Mouse (Mus musculus) hindbrain, embryonic 10.5 days (tissue): ENCODE results near the gene Adam19. TPM values are rescaled to one million over a fixed set of nuclear protein-coding genes. Genes with fewer than 3 reads are reported as not detected.

Experiments used
- DNase-seq: peaks from one replicate; pipeline ENCODE4 v3.0.0-alpha.2; 2017; ENCODE audit warnings: low spot score
- H3K27ac ChIP-seq: fragments of 300-500 bp; sonication (generic); 2 replicates; pipeline ENCODE4 v1.5.1; 2016; ENCODE audit warnings: mild to moderate bottlenecking, moderate library complexity
- H3K27me3 ChIP-seq: fragments of 300-500 bp; sonication (generic); 2 replicates; pipeline ENCODE4 v1.6.1; 2016; ENCODE audit warnings: mild to moderate bottlenecking; ENCODE audit not compliant: poor library complexity, insufficient read depth, severe bottlenecking
- H3K36me3 ChIP-seq: fragments of 300-500 bp; sonication (generic); 2 replicates; pipeline ENCODE4 v1.6.1; 2016; ENCODE audit warnings: mild to moderate bottlenecking, moderate library complexity
- H3K4me1 ChIP-seq: fragments of 300-500 bp; sonication (generic); replicated peaks from 2 replicates; pipeline ENCODE4 v1.6.1; 2016; ENCODE audit warnings: mild to moderate bottlenecking
- H3K4me3 ChIP-seq: fragments of 300-500 bp; sonication (generic); 2 replicates; pipeline ENCODE4 v1.5.1; 2016; ENCODE audit warnings: mild to moderate bottlenecking, moderate library complexity
- H3K9me3 ChIP-seq: fragments of 300-500 bp; sonication (generic); 2 replicates; pipeline ENCODE4 v1.6.1; 2016; ENCODE audit warnings: mild to moderate bottlenecking, moderate library complexity
- WGBS: fragments of 180-500 bp; shearing (Covaris S2); methylation state at CpG from one replicate; pipeline ENCODE4 v1.1.7; 2016; 5-methylcytosine and 5-hydroxymethylcytosine counted together
- polyA plus RNA-seq: library from polyadenylated mRNA; unstranded; fragments of >200 nt; fragmentation: Nextera tagmentation; extraction: Ambion mirVana; gene quantifications from 2 replicates; pipeline ENCODE4 v1.2.1, GENCODE M21; 2016

The Adam19 gene
- polyA plus RNA-seq, 1 experiment from 2014 or later: 14.0 TPM

- peaks cover 7% of the 10 kb centered on the region; the same call in 1 of the 2 replicates for H3K4me1 ChIP-seq
- peak overlapping the region; percentile 16; the same call in 1 of the 2 replicates for H3K27ac ChIP-seq
- DNase-seq: no peak
- H3K27me3 ChIP-seq: no peaks in the 10 kb centered on the region
- peaks cover 26% of the 10 kb centered on the region for H3K36me3 ChIP-seq
- WGBS: 80% methylated on average over 6 of the region's 6 CpGs
- H3K9me3 ChIP-seq: no peaks in the 10 kb centered on the region
- no peak overlapping the region for H3K4me3 ChIP-seq
Observed at GRCm38 (mm10) chr11:46102107-46102506, 46.3 kb downstream of the Adam19 start.

- Histone ChIP-seq H3K27ac (no peak overlapping the region), H3K4me3 (no peak overlapping the region), H3K27me3 (no peaks in the 10 kb centered on the region), H3K4me1 (peaks cover 6% of the 10 kb centered on the region; the same call in 1 of the 2 replicates), H3K36me3 (0 out of 2 replicates have a peak, but pooled peaks cover 3% of the 10 kb centered on the region), H3K9me3 (no peaks in the 10 kb centered on the region)
- WGBS: 88% methylated on average over 1 of the region's 1 CpGs
- no peak for DNase-seq
Observed at GRCm38 (mm10) chr11:46107046-46107445, 51.3 kb downstream of the Adam19 start.

GRCm38 (mm10) chr11:46109206-46109605, 53.4 kb downstream of the Adam19 start:
- no peak for DNase-seq
- Histone ChIP-seq H3K4me3 (no peak overlapping the region), H3K4me1 (no peaks in the 10 kb centered on the region), H3K9me3 (no peaks in the 10 kb centered on the region), H3K27me3 (no peaks in the 10 kb centered on the region), H3K36me3 (peaks cover 11% of the 10 kb centered on the region), H3K27ac (no peak overlapping the region)
- WGBS: 95% methylated on average over 5 of the region's 5 CpGs

GRCm38 (mm10) chr11:46110156-46110944, 54.6 kb downstream of the Adam19 start:
- no peaks in the 10 kb centered on the region for H3K27me3 ChIP-seq
- peaks cover 21% of the 10 kb centered on the region for H3K36me3 ChIP-seq
- H3K4me1 ChIP-seq: no peaks in the 10 kb centered on the region
- no peaks in the 10 kb centered on the region for H3K9me3 ChIP-seq
- DNase-seq: no peak
- H3K27ac ChIP-seq: no peak overlapping the region
- WGBS: 89% methylated on average over 8 of the region's 8 CpGs
- H3K4me3 ChIP-seq: no peak overlapping the region

- Histone ChIP-seq H3K4me3 (no peak overlapping the region), H3K27ac (no peak overlapping the region), H3K4me1 (no peaks in the 10 kb centered on the region), H3K9me3 (no peaks in the 10 kb centered on the region), H3K27me3 (no peaks in the 10 kb centered on the region), H3K36me3 (peaks cover 23% of the 10 kb centered on the region)
- no peak for DNase-seq
- WGBS: 83% methylated on average over 1 of the region's 1 CpGs
Observed at GRCm38 (mm10) chr11:46110945-46111287, 55.1 kb downstream of the Adam19 start.

- peaks cover 24% of the 10 kb centered on the region for H3K36me3 ChIP-seq
- no peak overlapping the region for H3K4me3 ChIP-seq
- 81% methylated on average over 3 of the region's 3 CpGs for WGBS
- no peak for DNase-seq
- H3K9me3 ChIP-seq: no peaks in the 10 kb centered on the region
- no peaks in the 10 kb centered on the region for H3K4me1 ChIP-seq
- H3K27ac ChIP-seq: no peak overlapping the region
- no peaks in the 10 kb centered on the region for H3K27me3 ChIP-seq
Observed at GRCm38 (mm10) chr11:46113211-46113610, 57.4 kb downstream of the Adam19 start.

GRCm38 (mm10) chr11:46114221-46114620, 58.4 kb downstream of the Adam19 start:
- Histone ChIP-seq H3K9me3 (no peaks in the 10 kb centered on the region), H3K36me3 (peaks cover 24% of the 10 kb centered on the region), H3K4me1 (no peaks in the 10 kb centered on the region), H3K4me3 (no peak overlapping the region), H3K27me3 (no peaks in the 10 kb centered on the region), H3K27ac (no peak overlapping the region)
- no peak for DNase-seq
- 90% methylated on average over 7 of the region's 7 CpGs for WGBS

GRCm38 (mm10) chr11:46115011-46115410, 59.2 kb downstream of the Adam19 start:
- peaks cover 24% of the 10 kb centered on the region for H3K36me3 ChIP-seq
- peaks cover 6% of the 10 kb centered on the region; the same call in 1 of the 2 replicates for H3K4me1 ChIP-seq
- WGBS: 66% methylated on average over 4 of the region's 4 CpGs
- H3K9me3 ChIP-seq: no peaks in the 10 kb centered on the region
- no peak overlapping the region for H3K27ac ChIP-seq
- DNase-seq: no peak
- no peaks in the 10 kb centered on the region for H3K27me3 ChIP-seq
- H3K4me3 ChIP-seq: no peak overlapping the region

GRCm38 (mm10) chr11:46115411-46116173, 59.8 kb downstream of the Adam19 start:
- no peak for DNase-seq
- H3K27ac ChIP-seq: no peak overlapping the region
- peaks cover 24% of the 10 kb centered on the region for H3K36me3 ChIP-seq
- H3K27me3 ChIP-seq: no peaks in the 10 kb centered on the region
- peaks cover 7% of the 10 kb centered on the region; the same call in 1 of the 2 replicates for H3K4me1 ChIP-seq
- H3K9me3 ChIP-seq: no peaks in the 10 kb centered on the region
- WGBS: 87% methylated on average over 9 of the region's 9 CpGs
- H3K4me3 ChIP-seq: no peak overlapping the region

GRCm38 (mm10) chr11:46116510-46116909, 60.7 kb downstream of the Adam19 start:
- no peaks in the 10 kb centered on the region for H3K9me3 ChIP-seq
- no peak overlapping the region for H3K4me3 ChIP-seq
- no peaks in the 10 kb centered on the region for H3K27me3 ChIP-seq
- no peak overlapping the region for H3K27ac ChIP-seq
- peaks cover 29% of the 10 kb centered on the region for H3K36me3 ChIP-seq
- WGBS: 94% methylated on average over 2 of the region's 2 CpGs
- DNase-seq: no peak
- H3K4me1 ChIP-seq: peaks cover 7% of the 10 kb centered on the region; the same call in 1 of the 2 replicates

- 23% methylated on average over 4 of the region's 4 CpGs for WGBS
- H3K27me3 ChIP-seq: no peaks in the 10 kb centered on the region
- H3K9me3 ChIP-seq: no peaks in the 10 kb centered on the region
- H3K36me3 ChIP-seq: peaks cover 24% of the 10 kb centered on the region
- H3K27ac ChIP-seq: no peak overlapping the region
- peak; percentile 10 for DNase-seq
- no peak overlapping the region for H3K4me3 ChIP-seq
- peaks cover 7% of the 10 kb centered on the region; the same call in 1 of the 2 replicates for H3K4me1 ChIP-seq
Observed at GRCm38 (mm10) chr11:46119624-46120023, 63.8 kb downstream of the Adam19 start.

- Histone ChIP-seq H3K36me3 (peaks cover 23% of the 10 kb centered on the region), H3K9me3 (no peaks in the 10 kb centered on the region), H3K27me3 (no peaks in the 10 kb centered on the region), H3K4me3 (no peak overlapping the region), H3K27ac (no peak overlapping the region), H3K4me1 (peaks cover 7% of the 10 kb centered on the region; the same call in 1 of the 2 replicates)
- WGBS: 81% methylated on average over 10 of the region's 10 CpGs
- DNase-seq: no peak
Observed at GRCm38 (mm10) chr11:46120084-46120483, 64.3 kb downstream of the Adam19 start.

- Histone ChIP-seq H3K4me1 (peaks cover 7% of the 10 kb centered on the region; the same call in 1 of the 2 replicates), H3K27me3 (no peaks in the 10 kb centered on the region), H3K27ac (no peak overlapping the region; the same call in 1 of the 2 replicates), H3K4me3 (no peak overlapping the region), H3K9me3 (no peaks in the 10 kb centered on the region), H3K36me3 (peaks cover 26% of the 10 kb centered on the region)
- DNase-seq: no peak
- 89% methylated on average over 4 of the region's 4 CpGs for WGBS
Observed at GRCm38 (mm10) chr11:46121666-46122065, 65.9 kb downstream of the Adam19 start.
